Mouse (Mus musculus) adrenal gland, postnatal 36 days (tissue): ENCODE measurements around the gene Cdc42ep4. TPM values are rescaled to one million over a fixed set of nuclear protein-coding genes. Genes with fewer than 3 reads are reported as not detected.

Source experiments
- DNase-seq, 2 experiments: peaks; one replicate each; pipeline ENCODE4 v3.0.0; 2021; ENCODE audit warnings: mixed read lengths in 1 of 2
- total RNA-seq, 2 experiments: library from RNA; stranded (reverse); gene quantifications; 2 replicates each; pipeline ENCODE4 v1.2.3; 2021

The Cdc42ep4 gene
- total RNA-seq, 2 experiments from 2014 or later = 128 to 136 TPM

DNA sequence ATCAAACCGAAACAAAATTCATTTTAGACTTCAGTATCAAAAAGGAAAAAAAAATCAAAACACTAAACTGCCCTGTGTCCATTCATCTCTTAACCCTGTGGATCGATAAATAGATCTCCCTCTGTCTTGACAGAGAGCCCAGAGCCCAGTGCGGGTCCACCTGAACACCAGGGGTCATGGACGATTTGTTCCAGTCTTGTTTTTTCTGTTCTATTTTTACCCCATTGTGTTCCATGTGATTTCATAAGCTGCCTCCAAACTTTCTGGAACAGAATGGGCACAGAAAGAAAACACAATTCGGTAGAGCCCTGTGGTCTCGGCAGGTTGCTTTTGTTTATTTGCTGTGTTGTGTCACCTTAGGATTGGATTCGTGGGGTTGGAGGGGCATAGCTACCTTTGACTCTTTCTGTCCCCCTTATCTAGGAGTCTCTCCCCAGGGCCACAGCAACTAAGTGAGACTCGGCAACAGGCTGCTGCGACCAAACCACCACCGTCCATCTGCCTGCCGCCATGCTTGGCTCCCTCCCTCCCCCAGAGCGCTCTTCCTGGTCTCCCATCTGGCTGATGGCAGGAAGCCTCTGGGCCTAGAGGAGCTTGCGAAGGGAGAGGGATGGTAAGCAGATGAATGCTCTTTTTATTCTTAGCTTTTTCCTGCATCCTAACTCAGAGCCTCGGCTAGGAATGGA, 29.1 kb downstream of the Cdc42ep4 start:
- no peak for DNase-seq

DNA sequence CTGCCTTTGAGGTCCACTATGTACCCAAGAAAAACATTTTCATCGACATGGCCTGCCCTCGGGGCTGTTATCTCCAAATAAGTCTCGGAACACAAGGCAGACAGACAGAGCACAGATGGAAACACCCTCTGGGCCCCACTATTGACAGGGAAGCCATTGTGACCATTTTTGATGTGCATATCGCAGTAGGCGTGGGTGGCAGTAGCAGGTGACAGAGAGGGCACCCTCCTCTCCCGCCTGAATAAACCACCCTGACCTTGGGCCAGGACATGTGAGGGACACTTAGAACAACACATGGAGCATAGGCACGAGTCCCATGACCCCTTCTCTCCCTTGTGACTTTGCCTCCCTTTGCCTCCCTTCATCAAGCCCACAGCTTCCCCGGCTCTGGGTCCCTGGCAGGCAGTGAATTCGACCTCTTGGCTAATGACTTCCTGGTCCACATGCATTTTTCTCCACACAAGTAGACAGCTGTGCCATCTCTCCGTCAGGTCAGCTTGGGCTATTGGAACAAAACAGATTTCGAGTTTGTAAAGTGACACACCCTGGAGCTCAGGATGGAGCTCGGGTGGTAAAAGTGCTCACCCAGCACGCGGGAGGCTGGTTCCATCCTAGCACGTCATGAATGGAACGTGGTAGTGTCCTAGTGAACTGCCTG, 33.8 kb downstream of the Cdc42ep4 start:
- DNase-seq = no peak

DNA sequence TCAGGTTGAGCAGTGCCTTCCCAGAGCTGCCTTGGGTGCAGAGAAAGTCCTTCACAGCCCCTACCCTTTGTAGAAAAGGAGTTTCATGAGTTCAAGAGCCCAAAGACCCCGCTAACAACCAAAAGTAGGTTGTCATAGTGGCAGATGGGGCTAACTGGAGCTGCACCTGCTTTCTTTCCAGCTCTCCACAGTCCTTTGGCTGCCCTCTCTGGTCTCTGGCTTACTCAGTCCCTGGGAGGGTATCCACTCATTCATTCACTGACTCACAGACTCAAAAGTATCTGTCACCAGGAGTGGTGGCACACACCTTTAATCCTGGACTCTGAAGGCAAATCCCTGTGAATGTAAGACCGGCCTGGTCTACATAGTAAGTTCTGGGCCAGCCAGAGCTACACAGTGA, 35.5 kb downstream of the Cdc42ep4 start:
- no peak for DNase-seq

DNA sequence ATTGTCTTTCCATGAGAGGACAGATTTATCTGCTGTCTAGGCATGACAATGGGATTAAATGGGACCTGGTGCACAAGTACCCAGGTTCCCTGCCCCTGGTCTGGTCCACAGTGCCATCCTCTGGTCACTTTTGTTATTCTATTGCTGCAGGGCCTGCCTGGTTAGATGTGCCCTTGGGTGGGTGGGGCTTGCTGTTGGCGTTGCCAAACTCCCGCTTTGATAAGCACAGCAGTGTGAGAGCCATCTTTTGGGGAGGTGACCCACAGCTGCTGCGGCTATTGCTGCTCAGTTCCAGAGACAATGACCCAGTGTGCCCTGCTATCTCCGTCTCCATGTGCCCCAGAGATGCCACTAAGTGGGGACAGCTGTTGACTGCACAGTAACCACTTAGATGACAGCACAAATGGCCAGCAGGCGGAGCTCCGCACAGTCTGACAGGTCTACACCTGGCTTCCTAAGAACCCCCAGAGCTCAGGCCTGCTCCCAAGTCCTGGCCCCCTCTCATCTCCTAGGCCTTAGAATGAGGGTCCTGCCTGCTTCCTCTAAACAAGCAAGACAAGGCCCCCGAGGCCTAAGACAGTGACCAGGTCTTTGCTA, 36.5 kb downstream of the Cdc42ep4 start:
- DNase-seq = peak; percentile 71 to 75

DNA sequence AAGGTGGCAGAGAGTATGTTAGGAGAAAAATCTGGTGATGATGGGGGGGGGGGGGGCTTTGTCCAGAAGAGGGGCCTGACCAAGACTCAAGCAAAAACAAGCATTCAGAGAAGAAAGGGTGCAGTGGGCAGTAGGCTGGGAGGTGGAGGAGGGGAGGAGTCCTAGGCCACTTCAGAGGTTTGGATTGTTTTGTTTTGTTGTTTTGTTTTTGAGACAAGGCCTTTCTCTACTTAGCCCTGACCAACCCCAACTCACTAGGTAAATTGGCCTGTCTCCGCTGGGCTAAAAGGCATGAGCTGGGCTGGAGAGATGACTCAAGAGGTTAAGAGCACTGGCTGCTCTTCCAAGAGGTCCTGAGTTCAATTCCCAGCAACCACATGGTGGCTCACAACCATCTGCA, 40.6 kb downstream of the Cdc42ep4 start:
- no peak for DNase-seq

DNA sequence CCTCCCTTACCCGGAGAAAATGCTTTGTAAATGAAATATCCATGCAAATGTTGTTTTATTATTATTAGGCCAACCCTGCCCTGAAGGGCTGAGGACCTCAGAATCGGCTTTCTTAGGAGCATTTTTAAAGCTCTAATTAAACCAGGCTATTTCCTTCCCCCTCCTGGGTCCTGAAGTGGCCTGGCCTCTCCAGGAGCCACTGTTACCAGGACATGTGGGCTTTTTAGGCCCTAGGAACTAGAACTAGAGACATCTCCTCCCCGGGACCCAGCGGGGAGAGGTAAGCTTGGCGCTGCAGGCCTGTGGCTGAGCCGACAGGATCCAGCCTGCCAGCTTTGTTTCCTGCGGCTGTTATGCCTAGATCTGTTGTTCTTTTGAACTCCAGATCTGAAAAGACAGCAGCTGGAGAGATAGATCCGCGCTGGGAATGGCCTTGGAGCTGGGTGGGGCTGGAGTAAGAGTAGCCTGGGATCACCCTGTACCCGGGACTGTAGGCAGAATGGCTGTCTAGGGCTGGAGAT, 41.4 kb downstream of the Cdc42ep4 start:
- DNase-seq = peak in 1 of 2 experiments; percentile 38

DNA sequence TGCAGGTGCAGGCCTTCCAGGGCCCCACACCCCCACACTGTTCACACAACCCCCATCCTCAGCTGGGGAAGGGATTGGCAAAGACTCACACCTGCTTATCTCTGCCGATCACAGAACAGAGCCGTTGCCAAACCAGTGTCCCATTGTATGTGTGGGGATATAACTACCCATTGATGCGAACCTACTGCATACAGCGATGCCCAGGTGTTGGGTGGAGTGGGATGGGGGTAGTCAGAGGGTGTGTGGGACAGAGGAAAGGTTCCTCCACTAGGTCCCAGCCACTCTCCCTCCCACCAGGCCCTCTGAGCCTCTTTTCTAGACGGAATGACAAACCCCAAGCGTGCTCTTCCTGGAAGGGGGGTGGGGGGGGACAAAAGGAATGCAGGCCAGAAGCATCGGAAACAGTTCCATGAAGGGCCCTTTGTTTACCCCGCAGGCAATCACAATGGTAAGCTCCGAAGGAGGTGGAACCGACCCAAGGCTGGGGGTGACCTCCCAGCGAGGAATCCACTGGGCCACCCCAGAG, 41.9 kb downstream of the Cdc42ep4 start, which contains the start of gene Cpsf4l:
TSS of gene Cpsf4l (minus strand) at position 287 of the 526 bp plus-strand sequence.
- no peak for DNase-seq

DNA sequence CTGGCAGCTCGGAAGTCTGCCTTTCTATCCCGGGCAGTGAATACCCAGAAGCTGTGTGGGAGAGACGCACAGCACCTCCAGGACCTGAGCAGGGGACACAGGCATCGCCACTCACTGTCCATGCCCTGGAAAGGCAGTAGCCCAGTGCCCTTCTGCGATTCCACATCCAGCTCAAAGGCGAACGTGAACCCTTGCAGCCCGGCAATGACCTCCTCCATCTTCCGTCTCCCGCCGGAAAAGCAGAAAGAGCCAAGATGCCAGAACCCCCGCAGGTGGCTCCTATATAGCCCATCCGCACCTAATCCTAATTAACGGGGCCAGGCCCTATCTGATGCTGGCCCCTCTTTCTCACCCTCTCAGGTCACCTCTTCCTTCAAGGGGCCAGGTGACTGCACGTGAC, 42.4 kb downstream of the Cdc42ep4 start:
- no peak for DNase-seq

DNA sequence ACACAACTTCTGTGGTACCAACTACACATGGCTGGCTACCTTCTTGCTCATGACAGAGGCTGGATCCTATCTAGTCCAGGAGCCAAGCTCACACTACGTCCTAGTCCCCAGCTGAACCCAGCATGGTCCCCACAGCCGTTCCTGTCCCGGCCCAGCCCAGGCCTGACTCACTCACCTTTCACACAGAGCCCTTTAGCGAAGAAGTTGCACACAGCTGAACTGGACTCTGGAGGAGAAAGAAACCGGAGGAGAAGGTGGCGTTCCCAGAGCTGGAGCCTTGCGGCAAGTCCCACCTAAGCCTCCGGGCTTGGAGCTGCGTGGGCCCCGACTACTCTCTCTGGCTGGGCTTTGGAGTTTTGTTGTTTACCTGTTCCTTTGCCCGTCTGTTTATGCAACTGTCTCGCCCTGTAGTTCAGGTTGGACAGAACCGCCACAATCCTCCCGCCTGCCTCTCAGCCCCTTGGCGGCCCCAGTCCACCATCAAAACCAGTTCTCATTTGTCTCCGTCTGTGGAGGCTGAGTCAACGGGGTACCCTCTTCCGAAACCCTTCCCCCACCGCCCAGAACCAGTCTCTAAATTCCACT, 43.0 kb downstream of the Cdc42ep4 start:
- DNase-seq = no peak

DNA sequence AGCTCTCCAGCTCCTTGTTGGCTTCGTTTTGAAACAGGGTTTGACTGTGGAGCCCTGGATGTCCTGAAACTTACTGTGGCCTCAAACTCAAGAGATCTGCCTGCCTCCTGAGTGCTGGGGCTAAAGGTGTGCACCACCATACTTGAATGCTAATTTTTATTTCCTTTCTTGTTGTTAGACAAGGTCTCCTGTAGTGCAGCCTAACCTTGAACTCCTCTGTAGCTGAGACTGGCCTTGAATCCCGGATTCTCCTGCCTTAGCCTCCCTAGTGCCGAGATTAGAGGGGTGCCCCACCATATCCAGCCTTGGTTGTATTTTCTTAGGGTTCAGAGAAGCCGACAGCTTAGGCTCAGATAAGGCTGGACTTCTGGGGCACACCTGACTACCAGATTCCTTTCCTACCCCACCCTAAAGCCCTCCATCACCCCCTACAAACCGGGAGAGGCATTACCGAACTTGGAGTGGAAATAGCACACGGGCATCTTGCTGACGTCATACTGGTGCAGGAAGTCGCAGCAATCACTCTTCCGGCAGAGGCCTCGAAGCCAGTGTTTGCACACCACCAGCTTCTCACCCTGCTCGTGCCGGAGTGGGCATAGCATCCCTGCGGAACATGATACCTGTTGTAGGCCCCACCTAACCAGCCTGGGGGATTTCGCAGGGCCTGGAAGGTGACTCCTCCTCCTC, 45.6 kb downstream of the Cdc42ep4 start:
- no peak for DNase-seq

DNA sequence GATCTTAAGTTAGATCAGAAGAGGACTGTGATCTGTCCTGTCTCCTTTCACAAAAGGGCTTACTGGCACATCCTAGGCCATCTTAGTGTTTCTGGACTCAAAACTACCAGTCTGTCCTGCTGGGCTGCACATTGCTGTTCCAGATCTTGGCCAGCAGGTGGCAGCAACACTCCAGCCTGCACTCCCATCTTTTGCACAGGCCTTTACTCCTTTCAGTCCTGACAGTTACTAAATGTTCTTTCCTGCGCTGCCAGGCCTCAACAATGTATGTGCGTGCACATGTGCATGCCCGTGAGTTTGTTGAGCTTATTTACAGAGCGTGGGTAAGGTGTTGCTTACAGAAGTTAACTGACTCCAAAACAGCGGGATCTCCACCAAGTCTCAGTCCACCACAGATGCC, 47.9 kb downstream of the Cdc42ep4 start:
- DNase-seq = peak; percentile 81 to 83

DNA sequence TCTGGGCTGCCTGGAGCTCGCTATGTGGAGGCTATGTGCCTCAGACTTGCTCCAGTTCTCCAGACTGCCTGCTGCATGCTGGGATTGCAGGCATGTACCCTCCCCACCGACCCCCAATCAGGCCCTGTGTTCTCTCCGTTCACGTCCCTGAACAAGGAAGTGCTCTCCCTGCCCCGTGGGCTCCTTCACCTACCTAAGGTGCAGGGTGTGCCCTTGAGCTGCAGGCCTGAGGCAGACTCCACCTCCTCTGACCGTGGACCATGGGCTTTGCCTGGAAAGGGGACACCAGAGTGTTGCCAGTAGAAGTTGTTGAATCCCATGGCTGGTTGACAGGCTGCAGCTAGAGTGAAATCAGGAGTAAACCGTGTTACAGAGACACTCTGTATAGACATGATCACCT, 52.0 kb downstream of the Cdc42ep4 start:
- no peak for DNase-seq

DNA sequence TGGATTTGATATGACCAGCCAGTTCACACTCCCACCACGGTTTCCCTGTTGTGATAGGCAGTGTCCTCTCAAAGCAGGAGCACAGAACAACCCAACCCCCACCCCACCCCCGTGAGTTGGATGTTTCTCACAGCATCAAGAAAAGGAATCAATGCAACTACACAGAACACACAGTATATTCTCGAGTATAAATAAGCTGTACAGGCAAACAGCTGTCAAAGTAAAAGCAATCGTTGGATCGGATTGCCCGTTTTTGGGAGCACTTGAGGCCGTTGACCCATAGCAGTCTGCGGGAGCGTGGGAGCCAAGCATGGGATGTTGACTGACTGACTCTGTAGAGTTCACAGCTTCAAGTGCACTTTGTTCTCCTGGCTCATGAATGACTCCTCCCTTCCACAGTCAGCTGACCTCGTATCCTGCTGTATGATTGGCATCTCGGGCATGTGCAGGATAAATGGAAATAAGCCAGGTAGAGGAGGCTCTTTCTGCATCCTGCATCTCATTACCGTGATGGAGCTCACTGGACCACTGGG, 53.6 kb downstream of the Cdc42ep4 start:
- DNase-seq = no peak

DNA sequence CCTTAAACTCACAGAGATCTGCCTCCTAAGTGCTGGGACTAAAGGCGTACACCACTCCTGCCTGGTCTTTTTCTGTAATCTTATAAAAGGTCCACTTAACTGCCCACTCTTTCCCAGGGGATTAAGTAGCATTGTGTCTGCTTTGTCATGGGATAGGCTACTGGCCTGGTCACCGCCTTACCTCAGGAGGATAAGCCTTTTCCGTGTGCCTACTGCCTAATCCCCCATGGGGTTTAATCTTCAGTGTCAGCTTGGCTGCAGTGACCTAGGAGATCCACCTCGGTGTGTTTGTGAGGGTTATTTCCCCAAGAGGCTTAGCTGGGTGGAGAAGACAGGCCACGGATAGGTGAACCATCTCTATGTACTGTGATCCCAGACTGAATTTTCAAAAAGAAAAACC, 54.1 kb downstream of the Cdc42ep4 start:
- no peak for DNase-seq

DNA sequence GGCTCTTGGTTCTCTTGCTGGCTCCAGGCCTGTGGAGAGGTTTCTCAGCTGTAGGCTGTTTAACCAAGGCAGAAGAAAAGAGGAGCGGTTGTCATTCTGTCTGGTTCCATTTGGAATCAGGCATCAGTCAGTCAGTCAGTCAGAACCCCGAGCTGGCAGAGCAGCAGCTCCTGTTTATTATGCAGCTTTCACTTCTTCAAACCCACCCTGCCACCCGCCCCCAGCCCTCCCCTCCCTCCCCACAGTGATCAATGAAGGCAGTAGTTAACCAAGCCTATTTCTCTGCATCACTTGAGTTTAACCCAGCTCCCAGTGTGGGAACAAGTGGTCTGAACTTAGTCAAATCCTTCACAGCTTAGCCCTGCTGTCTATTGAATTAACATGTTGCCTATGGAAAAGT, 59.8 kb downstream of the Cdc42ep4 start:
- no peak for DNase-seq

DNA sequence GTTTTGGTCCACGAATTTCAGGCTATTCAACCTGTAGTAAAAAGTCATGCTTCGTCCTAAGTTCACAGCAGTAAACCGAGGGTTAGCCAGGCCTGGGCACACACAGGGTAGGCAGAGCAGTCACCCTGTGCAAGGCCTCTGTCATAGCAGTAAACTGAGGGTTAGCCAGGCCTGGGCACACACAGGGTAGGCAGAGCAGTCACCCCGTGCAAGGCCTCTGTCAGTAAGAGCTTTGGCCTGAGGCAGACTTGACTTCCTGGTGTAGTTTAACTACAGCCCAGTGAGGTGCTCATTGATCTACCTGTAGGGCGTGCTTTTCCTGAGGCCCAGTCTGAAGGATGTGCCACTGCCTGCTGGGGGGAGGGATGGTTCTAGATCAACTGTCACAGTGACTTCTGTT, 60.4 kb downstream of the Cdc42ep4 start:
- no peak for DNase-seq

DNA sequence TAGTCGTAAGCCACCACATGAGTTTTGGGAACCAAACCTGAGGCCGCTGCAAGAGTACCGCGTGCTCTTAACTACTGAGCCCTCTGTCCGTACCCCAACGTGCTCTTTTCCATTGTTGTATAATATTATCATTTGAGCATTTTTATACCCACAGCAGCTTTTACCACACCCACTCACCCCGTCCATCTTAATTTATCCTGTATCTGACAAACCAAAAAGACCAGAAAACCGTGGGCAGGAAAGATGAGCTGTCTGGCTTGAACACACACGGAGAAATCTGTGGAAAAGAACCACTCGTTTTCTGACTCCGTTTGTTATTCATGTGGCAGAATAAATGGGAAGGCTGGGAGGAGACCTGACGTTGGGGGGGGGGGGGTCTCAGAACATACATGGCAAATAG, 61.2 kb downstream of the Cdc42ep4 start:
- no peak for DNase-seq

DNA sequence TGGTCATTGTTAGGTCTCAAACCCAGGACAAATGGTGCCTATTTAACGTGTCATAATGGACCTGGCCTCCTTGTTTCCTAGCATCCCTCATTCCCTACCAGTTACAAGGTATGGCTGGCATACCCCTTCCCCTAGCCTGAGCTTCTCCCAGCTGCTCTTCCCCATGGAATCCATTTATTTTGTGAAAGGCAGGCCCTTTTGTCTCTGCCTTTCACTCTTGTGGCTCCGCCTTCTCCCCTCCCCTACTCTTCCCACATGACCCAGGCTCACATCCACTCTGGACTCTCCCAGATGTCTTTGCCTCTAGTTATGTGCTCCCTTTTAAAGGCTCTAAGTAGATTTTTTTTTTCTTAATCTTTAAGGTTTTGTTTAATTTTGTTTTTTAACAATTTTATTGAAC, 64.7 kb downstream of the Cdc42ep4 start:
- no peak for DNase-seq

DNA sequence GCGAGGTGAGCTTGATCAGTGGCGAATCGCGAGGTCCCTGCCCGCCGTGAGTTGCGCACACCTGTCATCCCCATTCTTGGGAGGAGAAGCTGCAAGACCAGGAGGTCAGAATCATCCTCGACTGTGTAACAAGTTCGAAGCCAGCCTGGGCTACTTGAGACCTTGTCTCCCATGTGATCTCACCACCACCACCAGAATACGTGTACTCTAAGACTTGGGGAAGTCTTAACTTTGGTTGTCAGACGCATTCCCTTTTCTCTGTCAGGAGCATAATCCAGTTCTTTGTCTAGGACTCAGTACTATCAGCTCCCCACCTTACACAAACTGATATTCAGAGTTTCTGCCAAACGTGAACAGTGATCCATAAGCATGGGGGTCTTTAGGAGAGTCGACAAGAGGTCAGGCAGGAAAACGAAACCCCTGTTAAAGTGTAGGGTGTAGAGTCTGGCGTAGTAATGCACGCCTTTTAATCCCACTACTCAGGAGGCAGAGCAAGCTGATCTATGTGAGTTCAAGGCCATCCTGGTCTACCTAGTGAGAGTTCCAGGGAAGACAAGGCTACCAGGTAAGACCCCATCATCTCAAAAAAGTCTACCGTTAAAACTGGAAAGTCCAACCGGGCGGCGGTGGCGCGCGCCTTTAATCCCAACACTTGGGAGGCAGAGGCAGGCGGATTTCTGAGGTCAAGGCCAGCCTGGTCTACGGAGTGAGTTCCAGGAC, 66.8 kb downstream of the Cdc42ep4 start:
- no peak for DNase-seq

DNA sequence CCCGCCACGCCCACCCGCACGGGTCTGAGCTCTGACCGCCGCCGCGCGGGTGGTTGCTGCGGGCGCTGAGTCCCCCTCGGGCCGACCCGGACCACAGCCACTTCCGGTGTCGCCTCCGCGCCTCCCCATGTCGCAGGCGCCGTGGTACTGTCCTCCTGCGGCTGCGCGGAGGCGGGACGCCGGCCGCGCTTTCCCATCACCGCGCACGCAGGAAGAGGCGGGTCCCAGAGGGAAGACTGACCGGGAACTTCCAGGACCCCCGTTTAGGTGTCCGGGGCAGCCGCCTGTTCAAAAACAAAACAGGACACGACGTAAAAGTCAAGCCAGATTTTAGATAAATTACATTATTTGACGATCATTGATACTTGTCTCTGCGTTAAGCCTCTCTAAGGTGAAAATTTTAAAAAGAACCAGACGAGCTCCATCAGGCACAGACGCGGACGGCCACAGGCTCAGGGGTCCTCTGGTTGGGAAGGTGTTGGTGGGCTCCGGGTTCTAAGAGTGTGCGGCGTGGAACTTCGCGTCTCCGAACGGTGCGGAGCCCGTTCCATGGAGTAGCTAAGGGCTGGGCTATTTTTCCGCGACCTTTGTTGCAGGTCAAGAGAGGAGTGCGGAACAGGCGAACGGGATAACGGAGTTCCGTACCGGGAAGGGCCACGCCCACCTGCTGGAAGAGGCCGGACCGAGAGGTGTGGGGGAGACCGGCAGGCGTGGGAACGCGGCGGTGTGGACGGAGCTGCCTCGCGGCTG, 67.5 kb downstream of the Cdc42ep4 start, which contains the start of the genes Fam104a and D11Wsu47e:
TSS of gene Fam104a (minus strand) at position 199 of the 750 bp plus-strand sequence.
TSS of gene D11Wsu47e (plus strand) at position 456 of the 750 bp plus-strand sequence.
- peak; percentile 97 for DNase-seq
